Mouse (Mus musculus): ENCODE data around the gene C030005K15Rik. TPM values are rescaled to one million over a fixed set of nuclear protein-coding genes. Genes with fewer than 3 reads are reported as not detected.

The C030005K15Rik gene
- polyA plus RNA-seq, 1 experiment: not detected

DNA sequence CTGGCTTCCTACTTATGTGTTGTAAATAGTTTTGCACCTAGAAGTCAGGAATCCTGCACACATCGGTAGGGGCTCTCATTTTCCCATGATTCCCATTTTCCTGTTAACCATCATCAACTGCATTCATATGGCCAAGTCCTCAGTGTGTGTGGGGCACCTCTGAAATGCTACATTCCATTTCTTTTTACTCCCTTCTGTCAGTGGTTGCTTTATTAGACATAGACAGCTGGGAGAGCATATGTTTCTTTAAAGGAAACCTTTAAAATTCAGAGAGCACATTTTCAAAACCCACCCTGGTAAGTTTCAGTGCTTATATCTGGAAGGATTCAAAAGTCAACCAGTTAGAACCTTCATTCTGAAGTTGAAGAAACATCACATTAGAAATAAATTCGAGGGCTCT lies 8.5 kb downstream of the C030005K15Rik start:
- Histone ChIP-seq H3K36me3 (ENCODE audit: control insufficient read depth, insufficient read depth, low read length) (no peaks in the 10 kb centered on the region), H3K27ac (ENCODE audit: control insufficient read depth, insufficient read depth, low read length) (no peak overlapping the region), H3K4me1 (replicated peaks; ENCODE audit: control insufficient read depth, insufficient read depth, low read length) (no peaks in the 10 kb centered on the region), H3K27me3 (ENCODE audit: control insufficient read depth, insufficient read depth, low read length) (no peaks in the 10 kb centered on the region), H3K4me3 (ENCODE audit: control insufficient read depth, insufficient read depth, low read length) (no peak overlapping the region)
- no peak for TF ChIP-seq POLR2A (IDR thresholded peaks at IDR 0.05; ENCODE audit: control insufficient read depth, extremely low read depth, insufficient read depth, low read length, poor library complexity)
- no peak for TF ChIP-seq CTCF (IDR thresholded peaks at IDR 0.05; ENCODE audit: borderline replicate concordance, control insufficient read depth, extremely low read depth, insufficient read depth, low read length, poor library complexity)
- 67% methylated on average over 2 of the region's 2 CpGs for WGBS
- DNase-seq: no peak

DNA sequence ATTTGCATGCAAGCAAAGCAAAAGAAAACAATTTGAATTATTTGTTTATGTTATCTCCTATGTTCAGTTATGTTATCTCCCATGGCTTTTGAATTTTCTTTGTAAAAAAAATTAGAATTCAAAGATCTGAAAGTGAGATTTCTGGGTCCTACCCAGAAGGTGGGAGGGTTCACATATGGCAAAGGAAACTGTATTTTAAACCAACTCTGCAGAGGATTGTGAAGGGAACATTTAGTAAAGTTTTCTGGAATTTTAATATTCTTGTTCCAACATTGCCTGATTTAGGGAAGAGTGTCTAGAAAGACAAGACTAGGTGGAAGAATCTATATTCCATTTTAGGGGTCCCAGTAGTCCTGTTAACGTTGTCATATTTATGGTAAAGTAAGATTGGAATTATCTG lies 9.3 kb downstream of the C030005K15Rik start:
- H3K27ac ChIP-seq (ENCODE audit: control insufficient read depth, insufficient read depth, low read length): no peak overlapping the region
- H3K4me1 ChIP-seq (replicated peaks; ENCODE audit: control insufficient read depth, insufficient read depth, low read length): no peaks in the 10 kb centered on the region
- 71% methylated on average over 1 of the region's 1 CpGs for WGBS
- H3K27me3 ChIP-seq (ENCODE audit: control insufficient read depth, insufficient read depth, low read length): no peaks in the 10 kb centered on the region
- no peak overlapping the region for H3K4me3 ChIP-seq (ENCODE audit: control insufficient read depth, insufficient read depth, low read length)
- no peaks in the 10 kb centered on the region for H3K36me3 ChIP-seq (ENCODE audit: control insufficient read depth, insufficient read depth, low read length)
- TF ChIP-seq POLR2A (IDR thresholded peaks at IDR 0.05; ENCODE audit: control insufficient read depth, extremely low read depth, insufficient read depth, low read length, poor library complexity) (no peak), CTCF (IDR thresholded peaks at IDR 0.05; ENCODE audit: borderline replicate concordance, control insufficient read depth, extremely low read depth, insufficient read depth, low read length, poor library complexity) (no peak)
- no peak for DNase-seq

DNA sequence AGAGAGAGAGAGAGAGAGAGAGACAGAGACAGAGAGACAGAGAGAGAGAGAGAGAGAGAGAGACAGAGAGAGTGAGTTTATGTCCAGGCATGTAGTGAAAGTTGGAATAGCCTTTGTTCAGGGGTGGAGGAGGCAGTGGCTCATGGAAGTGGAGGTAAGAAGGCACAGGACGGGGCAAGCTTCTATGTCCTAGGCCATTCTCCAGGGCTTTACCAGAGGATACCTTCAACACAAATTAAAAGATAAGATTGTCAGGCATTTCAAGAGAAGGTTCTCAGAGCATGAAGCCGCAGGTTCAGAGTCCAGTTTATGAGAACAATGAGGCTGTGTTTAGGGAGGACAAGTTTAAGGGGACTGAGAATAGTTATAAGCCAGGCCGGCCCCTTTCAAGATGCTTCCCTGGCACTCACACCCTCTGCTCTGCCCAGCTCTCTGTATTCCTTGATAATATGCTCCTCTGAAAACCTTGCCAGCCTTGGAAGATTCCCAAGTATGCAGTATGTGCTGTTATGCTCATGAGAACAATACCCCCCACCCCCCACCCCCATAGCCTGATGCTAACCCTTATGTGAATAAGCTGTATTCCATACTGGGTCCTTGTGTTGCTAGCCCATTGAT lies 11.2 kb downstream of the C030005K15Rik start:
- Histone ChIP-seq H3K27me3 (ENCODE audit: control insufficient read depth, insufficient read depth, low read length) (no peaks in the 10 kb centered on the region), H3K4me1 (replicated peaks; ENCODE audit: control insufficient read depth, insufficient read depth, low read length) (no peaks in the 10 kb centered on the region), H3K4me3 (ENCODE audit: control insufficient read depth, insufficient read depth, low read length) (no peak overlapping the region), H3K27ac (ENCODE audit: control insufficient read depth, insufficient read depth, low read length) (no peak overlapping the region), H3K36me3 (ENCODE audit: control insufficient read depth, insufficient read depth, low read length) (no peaks in the 10 kb centered on the region)
- no peak for TF ChIP-seq POLR2A (IDR thresholded peaks at IDR 0.05; ENCODE audit: control insufficient read depth, extremely low read depth, insufficient read depth, low read length, poor library complexity)
- no peak for TF ChIP-seq CTCF (IDR thresholded peaks at IDR 0.05; ENCODE audit: borderline replicate concordance, control insufficient read depth, extremely low read depth, insufficient read depth, low read length, poor library complexity)
- no peak for DNase-seq
- 96% methylated on average over 3 of the region's 3 CpGs for WGBS

DNA sequence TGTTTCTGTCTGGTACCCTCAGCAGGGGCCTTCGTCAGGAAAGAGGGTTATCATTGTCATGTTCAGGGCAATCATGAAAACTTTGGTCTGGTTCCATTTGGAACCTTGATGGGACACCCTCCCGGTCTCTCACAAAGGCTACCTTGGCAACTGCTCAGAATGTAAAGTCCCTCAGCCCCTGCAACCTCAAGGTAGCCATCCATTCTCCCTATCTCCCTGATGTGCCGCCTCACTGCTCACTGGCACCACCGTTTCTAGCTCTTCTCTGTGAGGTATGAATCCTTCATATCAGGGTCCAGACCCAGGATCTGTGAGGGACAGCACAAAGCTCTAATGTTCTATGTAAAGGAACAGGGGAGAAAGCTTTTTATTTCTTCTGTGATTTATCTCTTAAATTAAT lies 12.0 kb downstream of the C030005K15Rik start:
- H3K27ac ChIP-seq (ENCODE audit: control insufficient read depth, insufficient read depth, low read length): no peak overlapping the region
- H3K4me1 ChIP-seq (replicated peaks; ENCODE audit: control insufficient read depth, insufficient read depth, low read length): no peaks in the 10 kb centered on the region
- no peaks in the 10 kb centered on the region for H3K27me3 ChIP-seq (ENCODE audit: control insufficient read depth, insufficient read depth, low read length)
- no peak for TF ChIP-seq CTCF (IDR thresholded peaks at IDR 0.05; ENCODE audit: borderline replicate concordance, control insufficient read depth, extremely low read depth, insufficient read depth, low read length, poor library complexity)
- TF ChIP-seq POLR2A (IDR thresholded peaks at IDR 0.05; ENCODE audit: control insufficient read depth, extremely low read depth, insufficient read depth, low read length, poor library complexity): no peak
- no peaks in the 10 kb centered on the region for H3K36me3 ChIP-seq (ENCODE audit: control insufficient read depth, insufficient read depth, low read length)
- H3K4me3 ChIP-seq (ENCODE audit: control insufficient read depth, insufficient read depth, low read length): no peak overlapping the region
- WGBS: 89% methylated on average over 4 of the region's 4 CpGs
- DNase-seq: no peak

DNA sequence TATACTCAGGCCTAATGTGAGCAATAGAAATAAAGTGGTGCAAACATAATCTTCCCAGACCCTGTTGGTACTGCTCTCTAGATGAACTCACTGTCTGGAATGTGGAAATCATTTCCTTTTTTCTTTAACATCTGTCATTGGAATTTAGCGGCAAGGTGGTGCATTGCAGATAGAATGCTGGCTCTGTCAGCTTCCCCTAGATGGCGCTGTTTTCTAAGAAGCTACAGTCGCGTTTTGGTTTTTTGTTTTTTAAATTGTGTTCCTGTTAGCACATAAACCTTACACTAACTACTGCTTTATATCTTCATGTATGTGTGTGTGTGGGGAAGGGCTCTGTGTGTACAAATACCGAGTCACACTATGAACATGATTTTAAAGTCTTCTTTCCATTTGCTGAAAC lies 13.9 kb downstream of the C030005K15Rik start:
- Histone ChIP-seq H3K4me1 (replicated peaks; ENCODE audit: control insufficient read depth, insufficient read depth, low read length) (no peaks in the 10 kb centered on the region), H3K4me3 (ENCODE audit: control insufficient read depth, insufficient read depth, low read length) (no peak overlapping the region), H3K27ac (ENCODE audit: control insufficient read depth, insufficient read depth, low read length) (no peak overlapping the region), H3K36me3 (ENCODE audit: control insufficient read depth, insufficient read depth, low read length) (no peaks in the 10 kb centered on the region), H3K27me3 (ENCODE audit: control insufficient read depth, insufficient read depth, low read length) (no peaks in the 10 kb centered on the region)
- TF ChIP-seq POLR2A (IDR thresholded peaks at IDR 0.05; ENCODE audit: control insufficient read depth, extremely low read depth, insufficient read depth, low read length, poor library complexity): no peak
- TF ChIP-seq CTCF (IDR thresholded peaks at IDR 0.05; ENCODE audit: borderline replicate concordance, control insufficient read depth, extremely low read depth, insufficient read depth, low read length, poor library complexity): no peak
- no peak for DNase-seq
- WGBS: 4% methylated on average over 5 of the region's 5 CpGs

DNA sequence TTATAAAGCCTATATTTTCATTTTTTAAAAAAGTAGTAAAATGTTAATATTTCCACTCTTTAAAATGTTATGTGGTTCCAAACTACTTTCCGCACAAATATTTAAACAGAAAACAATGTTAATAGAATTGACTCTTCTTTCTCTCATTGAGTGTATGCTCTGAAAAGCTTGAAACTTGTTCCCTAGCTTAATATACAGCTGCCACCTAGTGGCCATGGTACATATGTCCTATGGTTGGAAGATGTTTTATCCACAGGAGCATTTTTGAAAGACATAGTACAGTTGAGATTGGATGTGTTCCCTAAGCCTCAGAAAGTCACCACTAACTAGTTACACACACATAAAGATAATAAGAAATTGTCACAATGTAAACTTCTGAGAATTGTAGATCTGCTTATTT lies 22.0 kb downstream of the C030005K15Rik start:
- Histone ChIP-seq H3K27me3 (ENCODE audit: control insufficient read depth, insufficient read depth, low read length) (no peaks in the 10 kb centered on the region), H3K4me3 (ENCODE audit: control insufficient read depth, insufficient read depth, low read length) (no peak overlapping the region), H3K27ac (ENCODE audit: control insufficient read depth, insufficient read depth, low read length) (no peak overlapping the region), H3K36me3 (ENCODE audit: control insufficient read depth, insufficient read depth, low read length) (no peaks in the 10 kb centered on the region), H3K4me1 (replicated peaks; ENCODE audit: control insufficient read depth, insufficient read depth, low read length) (no peaks in the 10 kb centered on the region)
- WGBS: 70% methylated on average over 1 of the region's 1 CpGs
- TF ChIP-seq CTCF (IDR thresholded peaks at IDR 0.05; ENCODE audit: borderline replicate concordance, control insufficient read depth, extremely low read depth, insufficient read depth, low read length, poor library complexity): no peak
- no peak for TF ChIP-seq POLR2A (IDR thresholded peaks at IDR 0.05; ENCODE audit: control insufficient read depth, extremely low read depth, insufficient read depth, low read length, poor library complexity)
- no peak for DNase-seq

DNA sequence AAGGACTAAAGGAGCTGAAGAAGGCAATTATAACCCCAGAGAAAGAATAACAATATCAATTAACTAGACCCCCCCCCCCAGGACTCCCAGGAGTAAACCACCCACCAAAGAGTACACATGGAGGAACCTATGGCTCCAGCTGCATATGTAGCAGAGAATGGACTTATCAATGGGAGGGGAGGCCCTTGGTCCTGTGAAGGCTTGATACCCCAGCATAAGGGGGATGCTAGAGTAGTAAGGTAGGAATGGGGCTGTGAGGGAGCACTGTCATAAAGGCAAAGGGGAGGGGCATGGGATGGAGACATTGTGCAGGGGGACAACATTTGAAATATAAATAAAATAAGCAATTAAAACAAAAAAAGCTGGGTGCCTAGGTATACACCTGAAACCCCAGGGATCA lies 24.2 kb downstream of the C030005K15Rik start:
- H3K4me1 ChIP-seq (replicated peaks; ENCODE audit: control insufficient read depth, insufficient read depth, low read length): no peaks in the 10 kb centered on the region
- no peaks in the 10 kb centered on the region for H3K27me3 ChIP-seq (ENCODE audit: control insufficient read depth, insufficient read depth, low read length)
- no peak overlapping the region for H3K4me3 ChIP-seq (ENCODE audit: control insufficient read depth, insufficient read depth, low read length)
- DNase-seq: no peak
- H3K36me3 ChIP-seq (ENCODE audit: control insufficient read depth, insufficient read depth, low read length): no peaks in the 10 kb centered on the region
- no peak for TF ChIP-seq CTCF (IDR thresholded peaks at IDR 0.05; ENCODE audit: borderline replicate concordance, control insufficient read depth, extremely low read depth, insufficient read depth, low read length, poor library complexity)
- no peak for TF ChIP-seq POLR2A (IDR thresholded peaks at IDR 0.05; ENCODE audit: control insufficient read depth, extremely low read depth, insufficient read depth, low read length, poor library complexity)
- H3K27ac ChIP-seq (ENCODE audit: control insufficient read depth, insufficient read depth, low read length): no peak overlapping the region

Data from thymus, adult 2 months (tissue).